In genomic region chr8:11340310-11341110, GRCm38 (mm10) we compare ENCODE assay signal across 8 mouse cellular contexts. TPM values are rescaled to one million over a fixed set of nuclear protein-coding genes. Genes with fewer than 3 reads are reported as not detected.
A peak's percentile ranks its signal among the peaks of the same experiment; 100 is the strongest.
DNase-seq lines count a peak whose midpoint lies in the region; ATAC-seq lines count a peak whose summit lies in the region.

No protein-coding gene starts in this region.

- no peak overlapping the region for H3K4me3 ChIP-seq in heart, embryonic 12.5 days

- no peaks in the 10 kb centered on the region for H3K27me3 ChIP-seq in heart, embryonic 12.5 days (replicated peaks)

- 0 out of 2 replicates have a peak, but pooled peaks cover 2% of the 10 kb centered on the region for H3K36me3 ChIP-seq in heart, embryonic 12.5 days

- H3K9ac ChIP-seq in heart, embryonic 12.5 days: peak overlapping the region; percentile 11; the same call in 1 of the 2 replicates

- peak overlapping the region; percentile 40; the same call in 1 of the 2 replicates for H3K27ac ChIP-seq in heart, embryonic 12.5 days (ENCODE audit: poor library complexity, severe bottlenecking)

- peak; percentile 66 for ATAC-seq in heart, embryonic 12.5 days (ENCODE audit: insufficient number of reproducible peaks, low FRiP score)

- H3K4me1 ChIP-seq in heart, embryonic 12.5 days (replicated peaks): peaks cover 80% of the 10 kb centered on the region

- 41% methylated on average over 12 of the region's 12 CpGs for WGBS in heart, embryonic 12.5 days
- whole genome bisulfite sequencing in large intestine, adult 2 months: 42% methylated on average over 12 of the region's 12 CpGs

- DNase-seq in 3T3-L1 (ENCODE audit: low read depth, low spot score) (peak; percentile 63), NIH3T3 (ENCODE audit: low read depth) (peak; percentile 37)
- DNase-seq in large intestine, adult 2 months (ENCODE audit: low read depth, low spot score): peak; percentile 21
- DNase-seq in cerebellum, adult 8-10 months: no peak
- DNase-seq in B cell, adult 2 months: no peak
- DNase-seq in thymus, adult 18-20 months: no peak
- DNase-seq in yolk sac, embryonic 10.5 days (ENCODE audit: low spot score): no peak

- no peak overlapping the region for H3K4me2 ChIP-seq in heart, embryonic 12.5 days

- 0 out of 2 replicates have a peak, but pooled peaks cover 3% of the 10 kb centered on the region for H3K9me3 ChIP-seq in heart, embryonic 12.5 days (replicated peaks)

RNA-seq across cellular contexts. Expression of gene Col4a1, which starts 27.9 kb away (rescaled TPM):
- polyA plus RNA-seq in heart, embryonic 12.5 days (2016; fragmentation: Nextera tagmentation; extraction: Ambion mirVana): 240 and 249 TPM in 2 replicates
- polyA plus RNA-seq in large intestine, adult 2 months (2012; rRNA removed): 75.3 and 129 TPM in 2 replicates

RNA-seq across cellular contexts. Expression of gene Col4a2, which starts 27.9 kb away (rescaled TPM):
- polyA plus RNA-seq in heart, embryonic 12.5 days (2016; fragmentation: Nextera tagmentation; extraction: Ambion mirVana): 117 and 129 TPM in 2 replicates
- 29.8 and 41.9 TPM in 2 replicates for polyA plus RNA-seq in large intestine, adult 2 months (2012; rRNA removed)

Comparison
In these comparisons a context has a peak if more than half of its experiments do, and no peak if none do; other contexts are left out.
1. DNase-seq: peak in 3T3-L1 (single experiment), NIH3T3 (single experiment) and large intestine, adult 2 months (single experiment); none in cerebellum, adult 8-10 months (single experiment), B cell, adult 2 months (0 of 2), thymus, adult 18-20 months (0 of 2) and yolk sac, embryonic 10.5 days (single experiment).